Mouse (Mus musculus): ENCODE results near the gene Gm45233. TPM values are rescaled to one million over a fixed set of nuclear protein-coding genes. Genes with fewer than 3 reads are reported as not detected.

Gene Gm45233
- polyA plus RNA-seq, 1 experiment, result 1.8 TPM

DNA sequence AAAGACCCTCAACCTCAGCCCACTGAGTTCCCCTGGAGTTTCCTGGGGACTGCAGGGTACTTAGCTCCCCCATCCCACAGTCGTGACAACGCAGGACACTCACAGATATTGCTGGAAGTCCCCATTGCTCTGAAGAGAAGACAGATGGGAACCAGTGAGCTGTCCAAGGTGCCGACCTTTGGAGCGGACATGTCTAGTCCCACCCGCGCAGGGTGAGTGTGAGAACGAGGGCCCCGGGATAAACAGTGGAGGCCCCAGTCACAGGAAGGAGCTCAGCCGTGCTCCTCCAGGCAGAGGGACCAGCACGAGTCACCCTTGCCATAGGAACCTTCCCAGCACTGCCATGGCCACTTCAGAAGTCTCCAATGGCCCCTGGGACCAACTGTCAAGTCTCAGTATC is 39.3 kb downstream of the Gm45233 start:
- TF ChIP-seq POLR2A (IDR thresholded peaks at IDR 0.05; ENCODE audit: control insufficient read depth, extremely low read depth, insufficient read depth, low read length, poor library complexity) (no peak), CTCF (IDR thresholded peaks at IDR 0.05; ENCODE audit: borderline replicate concordance, control insufficient read depth, extremely low read depth, insufficient read depth, low read length, poor library complexity) (no peak)
- WGBS, result 11% methylated on average over 10 of the region's 10 CpGs

GRCm38 (mm10) chr7:43488646-43489045 is 44.7 kb downstream of the Gm45233 start:
- H3K27me3 ChIP-seq (ENCODE audit: control insufficient read depth, insufficient read depth, low read length), result no peaks in the 10 kb centered on the region; the same call in 1 of the 2 replicates

More for the DNA sequence above, 39.3 kb downstream of the Gm45233 start:
- no peaks in the 10 kb centered on the region for H3K36me3 ChIP-seq (ENCODE audit: control insufficient read depth, insufficient read depth, low read length)
- no peaks in the 10 kb centered on the region for H3K27me3 ChIP-seq (ENCODE audit: control insufficient read depth, insufficient read depth, low read length)
- no peak overlapping the region for H3K4me3 ChIP-seq (ENCODE audit: control insufficient read depth, insufficient read depth, low read length)
- no peaks in the 10 kb centered on the region for H3K4me1 ChIP-seq (replicated peaks; ENCODE audit: control insufficient read depth, insufficient read depth, low read length)
- no peak overlapping the region for H3K27ac ChIP-seq (ENCODE audit: control insufficient read depth, insufficient read depth, low read length)
- DNase-seq, result no peak

GRCm38 (mm10) chr7:43489631-43490125 is 45.8 kb downstream of the Gm45233 start, which contains the start of gene Iglon5:
TSS of gene Iglon5 (minus strand) at chr7:43490075.
- Histone ChIP-seq H3K27ac (ENCODE audit: control insufficient read depth, insufficient read depth, low read length) (no peak within 1 kb of the TSS), H3K4me1 (replicated peaks; ENCODE audit: control insufficient read depth, insufficient read depth, low read length) (no peaks in the 10 kb centered on the region), H3K4me3 (ENCODE audit: control insufficient read depth, insufficient read depth, low read length) (no peak within 1 kb of the TSS), H3K36me3 (ENCODE audit: control insufficient read depth, insufficient read depth, low read length) (no peaks in the 10 kb centered on the region), H3K27me3 (ENCODE audit: control insufficient read depth, insufficient read depth, low read length) (no peaks in the 10 kb centered on the region; the same call in 1 of the 2 replicates)
- no peak for DNase-seq
- WGBS, result 8% methylated on average over 14 of the region's 41 CpGs
- no peak for TF ChIP-seq CTCF (IDR thresholded peaks at IDR 0.05; ENCODE audit: borderline replicate concordance, control insufficient read depth, extremely low read depth, insufficient read depth, low read length, poor library complexity)
- TF ChIP-seq POLR2A (IDR thresholded peaks at IDR 0.05; ENCODE audit: control insufficient read depth, extremely low read depth, insufficient read depth, low read length, poor library complexity), result no peak

More at GRCm38 (mm10) chr7:43488646-43489045, 44.7 kb downstream of the Gm45233 start:
- no peaks in the 10 kb centered on the region for H3K36me3 ChIP-seq (ENCODE audit: control insufficient read depth, insufficient read depth, low read length)
- no peak for TF ChIP-seq POLR2A (IDR thresholded peaks at IDR 0.05; ENCODE audit: control insufficient read depth, extremely low read depth, insufficient read depth, low read length, poor library complexity)
- TF ChIP-seq CTCF (IDR thresholded peaks at IDR 0.05; ENCODE audit: borderline replicate concordance, control insufficient read depth, extremely low read depth, insufficient read depth, low read length, poor library complexity), result no peak
- no peak overlapping the region for H3K27ac ChIP-seq (ENCODE audit: control insufficient read depth, insufficient read depth, low read length)
- no peak overlapping the region for H3K4me3 ChIP-seq (ENCODE audit: control insufficient read depth, insufficient read depth, low read length)
- WGBS, result 44% methylated on average over 5 of the region's 5 CpGs
- no peaks in the 10 kb centered on the region for H3K4me1 ChIP-seq (replicated peaks; ENCODE audit: control insufficient read depth, insufficient read depth, low read length)
- DNase-seq, result no peak

- WGBS, result 8% methylated on average over 13 of the region's 13 CpGs
- Histone ChIP-seq H3K27ac (ENCODE audit: control insufficient read depth, insufficient read depth, low read length) (no peak overlapping the region), H3K4me3 (ENCODE audit: control insufficient read depth, insufficient read depth, low read length) (no peak overlapping the region), H3K36me3 (ENCODE audit: control insufficient read depth, insufficient read depth, low read length) (no peaks in the 10 kb centered on the region), H3K4me1 (replicated peaks; ENCODE audit: control insufficient read depth, insufficient read depth, low read length) (no peaks in the 10 kb centered on the region), H3K27me3 (ENCODE audit: control insufficient read depth, insufficient read depth, low read length) (no peaks in the 10 kb centered on the region; the same call in 1 of the 2 replicates)
- no peak for DNase-seq
- TF ChIP-seq POLR2A (IDR thresholded peaks at IDR 0.05; ENCODE audit: control insufficient read depth, extremely low read depth, insufficient read depth, low read length, poor library complexity), result no peak
Measured at GRCm38 (mm10) chr7:43490182-43490584, 46.3 kb downstream of the Gm45233 start.

DNA sequence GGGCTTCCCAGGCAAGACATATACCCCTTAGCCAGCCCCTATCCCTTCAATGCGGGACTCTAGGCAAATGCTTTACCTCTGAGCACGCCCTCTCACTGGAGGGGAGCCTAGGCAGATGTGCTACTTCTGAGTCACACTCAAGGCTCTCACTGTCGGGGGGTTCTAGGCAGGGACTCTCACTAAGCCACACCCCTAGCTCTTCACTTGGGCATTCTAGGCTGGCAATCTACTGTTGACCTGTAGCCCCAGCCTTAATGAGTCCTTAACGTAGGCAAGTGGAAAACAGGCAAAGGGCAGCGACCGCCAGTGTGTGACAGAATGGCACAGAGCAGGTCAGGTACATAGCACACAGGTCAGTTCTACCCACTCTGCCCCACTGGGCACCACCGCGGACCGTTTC is 46.9 kb downstream of the Gm45233 start:
- DNase-seq, result no peak
- H3K27ac ChIP-seq (ENCODE audit: control insufficient read depth, insufficient read depth, low read length), result no peak overlapping the region
- 73% methylated on average over 9 of the region's 9 CpGs for WGBS
- H3K27me3 ChIP-seq (ENCODE audit: control insufficient read depth, insufficient read depth, low read length), result no peaks in the 10 kb centered on the region; the same call in 1 of the 2 replicates
- no peaks in the 10 kb centered on the region for H3K36me3 ChIP-seq (ENCODE audit: control insufficient read depth, insufficient read depth, low read length)
- TF ChIP-seq POLR2A (IDR thresholded peaks at IDR 0.05; ENCODE audit: control insufficient read depth, extremely low read depth, insufficient read depth, low read length, poor library complexity) (no peak), CTCF (IDR thresholded peaks at IDR 0.05; ENCODE audit: borderline replicate concordance, control insufficient read depth, extremely low read depth, insufficient read depth, low read length, poor library complexity) (no peak)
- no peaks in the 10 kb centered on the region for H3K4me1 ChIP-seq (replicated peaks; ENCODE audit: control insufficient read depth, insufficient read depth, low read length)
- no peak overlapping the region for H3K4me3 ChIP-seq (ENCODE audit: control insufficient read depth, insufficient read depth, low read length)

- Histone ChIP-seq H3K27me3 (ENCODE audit: control insufficient read depth, insufficient read depth, low read length) (no peaks in the 10 kb centered on the region; the same call in 1 of the 2 replicates), H3K27ac (ENCODE audit: control insufficient read depth, insufficient read depth, low read length) (no peak overlapping the region), H3K4me3 (ENCODE audit: control insufficient read depth, insufficient read depth, low read length) (no peak overlapping the region), H3K4me1 (replicated peaks; ENCODE audit: control insufficient read depth, insufficient read depth, low read length) (no peaks in the 10 kb centered on the region), H3K36me3 (ENCODE audit: control insufficient read depth, insufficient read depth, low read length) (no peaks in the 10 kb centered on the region)
- no peak for DNase-seq
- WGBS, result 26% methylated on average over 21 of the region's 21 CpGs
- TF ChIP-seq POLR2A (IDR thresholded peaks at IDR 0.05; ENCODE audit: control insufficient read depth, extremely low read depth, insufficient read depth, low read length, poor library complexity) (no peak), CTCF (IDR thresholded peaks at IDR 0.05; ENCODE audit: borderline replicate concordance, control insufficient read depth, extremely low read depth, insufficient read depth, low read length, poor library complexity) (no peak)
Measured at GRCm38 (mm10) chr7:43495343-43496021, 51.6 kb downstream of the Gm45233 start.
